Mouse (Mus musculus) cortical plate, adult 2 months (tissue): ENCODE results near the gene Zbtb3.

ENCODE experiments used
- CTCF ChIP-seq: fragments of 200-500 bp; IDR thresholded peaks from 2 replicates; pipeline ENCODE4 v1.5.1; 2011; ENCODE audit warnings: mild to moderate bottlenecking, control low read depth, low read length; ENCODE audit not compliant: insufficient read depth; ENCODE audit errors: extremely low read depth
- POLR2A ChIP-seq: fragments of 200-500 bp; IDR thresholded peaks from 2 replicates; pipeline ENCODE4 v1.6.1; 2011; ENCODE audit warnings: mild to moderate bottlenecking, low read length, control low read depth; ENCODE audit not compliant: insufficient read depth; ENCODE audit errors: extremely low read depth

DNA sequence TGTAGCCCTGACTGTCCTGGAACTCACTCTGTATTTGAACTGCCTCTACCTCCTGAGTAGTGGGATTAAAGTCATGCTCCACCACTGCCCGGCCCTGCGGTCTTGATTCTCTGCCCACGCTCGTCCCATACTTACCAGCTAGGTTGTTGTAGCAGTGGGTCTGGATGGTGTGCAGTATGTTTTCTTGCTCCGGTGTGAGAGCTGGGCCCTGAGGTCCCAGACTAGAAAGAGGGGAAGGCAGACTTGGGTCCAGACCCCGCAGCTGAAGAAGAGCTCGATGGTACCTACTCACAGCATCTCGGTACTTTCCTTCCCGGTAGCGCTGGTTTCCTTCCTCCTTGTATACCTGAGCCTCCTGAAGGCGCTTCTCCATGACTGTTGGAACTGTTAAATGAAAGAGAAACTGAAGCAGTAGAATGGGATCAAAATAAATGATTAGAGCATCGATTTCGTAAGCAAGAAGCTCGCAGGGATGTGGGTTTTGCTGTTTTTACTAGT is 16.0 kb downstream of the Zbtb3 start:
- TF ChIP-seq CTCF (no peak), POLR2A (no peak)
